Mouse (Mus musculus) small intestine, adult 2 months (tissue): Measurements from ENCODE around the gene Rnf31. TPM values are rescaled to one million over a fixed set of nuclear protein-coding genes. Genes with fewer than 3 reads are reported as not detected.

Experiments
- H3K27ac ChIP-seq: fragments of 200-500 bp; 2 replicates; pipeline ENCODE4 v1.5.1; 2012; ENCODE audit warnings: low read depth, low read length, control low read depth, inconsistent platforms; ENCODE audit not compliant: insufficient read depth
- H3K27me3 ChIP-seq: fragments of 200-500 bp; 2 replicates; pipeline ENCODE4 v1.6.1; 2012; ENCODE audit warnings: mild to moderate bottlenecking, moderate library complexity, low read length, inconsistent platforms; ENCODE audit not compliant: control insufficient read depth, insufficient read depth
- H3K36me3 ChIP-seq: fragments of 200-500 bp; 2 replicates; pipeline ENCODE4 v1.6.1; 2012; ENCODE audit warnings: mild to moderate bottlenecking, low read length, control low read depth, inconsistent platforms; ENCODE audit not compliant: control insufficient read depth, insufficient read depth
- H3K4me1 ChIP-seq: fragments of 200-500 bp; 2 replicates; pipeline ENCODE4 v1.6.1; 2012; ENCODE audit warnings: low read length, inconsistent platforms, mixed read lengths; ENCODE audit not compliant: control insufficient read depth, insufficient read depth, insufficient read length
- H3K4me3 ChIP-seq: fragments of 200-500 bp; 2 replicates; pipeline ENCODE4 v1.5.1; 2012; ENCODE audit warnings: low read depth, mild to moderate bottlenecking, control low read depth, inconsistent platforms, low read length, moderate library complexity
- CTCF ChIP-seq: fragments of 200-500 bp; IDR thresholded peaks from 2 replicates; pipeline ENCODE4 v1.5.1; 2012; ENCODE audit warnings: low read depth, mild to moderate bottlenecking, control low read depth, inconsistent platforms, low read length, moderate library complexity, mixed read lengths; ENCODE audit not compliant: insufficient replicate concordance, insufficient read length; ENCODE audit errors: extremely low read depth
- POLR2A ChIP-seq: fragments of 200-500 bp; IDR thresholded peaks from 2 replicates; pipeline ENCODE4 v1.6.1; 2012; ENCODE audit warnings: low read depth, mild to moderate bottlenecking, control low read depth, inconsistent platforms, low read length, moderate library complexity
- WGBS: fragments of 180-500 bp; shearing (Covaris S2); methylation state at CpG from one replicate; pipeline ENCODE4 v1.1.7; 2018; 5-methylcytosine and 5-hydroxymethylcytosine counted together
- polyA plus RNA-seq: library from polyadenylated mRNA; depleted of rRNA; stranded (reverse); fragments of >200 nt; gene quantifications from 2 replicates; pipeline ENCODE4 v1.2.3, GENCODE M21; 2012

The Rnf31 gene
- polyA plus RNA-seq, 1 experiment: 65.8 TPM

DNA sequence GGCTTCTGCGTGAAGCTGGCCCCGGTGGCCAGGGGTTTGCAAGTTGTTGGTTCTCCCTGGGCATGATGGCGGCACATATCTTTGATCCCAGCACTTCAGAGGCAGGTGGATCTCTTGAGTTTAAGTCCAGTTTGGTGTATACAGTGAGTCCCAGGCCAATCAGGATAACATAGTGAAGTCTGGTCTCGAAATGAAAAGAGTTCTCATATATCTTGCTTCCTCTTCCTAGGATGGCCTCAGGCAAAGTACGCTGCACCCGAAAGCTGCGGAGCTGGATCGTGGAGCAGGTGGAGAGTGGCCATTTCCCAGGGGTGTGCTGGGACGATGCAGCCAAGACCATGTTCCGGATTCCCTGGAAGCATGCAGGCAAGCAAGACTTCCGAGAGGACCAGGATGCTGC is 13.3 kb downstream of the Rnf31 start:
- 67% methylated on average over 11 of the region's 11 CpGs for WGBS
- Histone ChIP-seq H3K4me3 (peak overlapping the region; percentile 55), H3K27me3 (no peaks in the 10 kb centered on the region), H3K27ac (peak overlapping the region; percentile 100), H3K4me1 (peaks cover 23% of the 10 kb centered on the region; the same call in 1 of the 2 replicates), H3K36me3 (peaks cover 79% of the 10 kb centered on the region)
- TF ChIP-seq POLR2A: no peak
- no peak for TF ChIP-seq CTCF

DNA sequence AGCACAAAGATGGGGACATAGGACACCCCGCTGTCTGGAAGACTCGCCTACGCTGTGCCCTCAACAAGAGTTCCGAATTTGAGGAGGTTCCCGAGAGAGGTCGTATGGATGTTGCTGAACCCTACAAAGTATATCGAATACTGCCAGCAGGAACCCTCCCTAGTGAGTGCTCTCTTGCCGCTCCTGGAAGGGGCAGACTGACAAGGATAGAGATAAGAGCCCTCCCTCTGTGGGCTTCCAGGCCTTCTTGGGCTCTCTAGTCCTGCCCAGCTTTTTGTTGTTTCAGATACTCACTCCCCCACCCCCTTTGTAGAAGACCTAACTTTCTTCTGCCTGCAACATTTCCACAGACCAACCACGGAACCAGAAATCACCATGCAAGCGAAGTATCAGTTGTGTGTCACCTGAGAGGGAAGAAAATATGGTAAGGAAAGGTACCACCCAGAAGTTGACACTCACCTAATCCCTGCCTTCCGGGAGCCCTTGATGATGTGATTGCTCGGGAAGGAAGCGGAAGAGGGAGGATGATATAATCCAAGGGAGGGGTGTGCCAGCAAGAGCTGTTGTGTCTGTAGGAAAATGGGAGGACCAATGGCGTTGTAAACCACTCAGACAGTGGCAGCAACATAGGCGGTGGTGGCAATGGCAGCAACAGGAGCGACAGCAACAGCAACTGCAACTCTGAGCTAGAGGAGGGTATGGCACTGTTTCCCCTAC is 14.4 kb downstream of the Rnf31 start:
- H3K4me1 ChIP-seq: peaks cover 23% of the 10 kb centered on the region; the same call in 1 of the 2 replicates
- no peaks in the 10 kb centered on the region for H3K27me3 ChIP-seq
- peaks cover 76% of the 10 kb centered on the region for H3K36me3 ChIP-seq
- TF ChIP-seq CTCF (no peak), POLR2A (no peak)
- WGBS: 85% methylated on average over 16 of the region's 16 CpGs
- H3K27ac ChIP-seq: peak overlapping the region; percentile 91
- H3K4me3 ChIP-seq: peak overlapping the region; percentile 28

DNA sequence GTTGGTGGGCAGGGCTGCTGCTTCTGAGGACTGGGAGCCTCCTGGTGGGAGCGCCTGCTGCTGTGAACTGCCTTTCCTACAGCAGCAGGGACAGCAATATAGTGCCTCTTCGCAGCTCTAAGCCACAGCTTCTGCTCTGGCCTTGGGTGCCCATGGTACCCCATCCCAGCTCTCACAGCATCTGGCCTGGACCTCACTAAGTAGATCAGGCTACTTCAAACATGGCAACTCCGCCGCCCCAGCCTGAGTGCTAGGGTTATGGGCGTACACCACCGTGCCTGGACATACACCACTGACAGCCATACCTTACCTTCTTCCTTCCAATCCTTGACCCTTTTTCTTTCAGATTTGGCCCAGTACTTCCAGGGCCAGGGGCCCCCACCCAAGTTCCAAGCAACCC is 16.8 kb downstream of the Rnf31 start:
- H3K27ac ChIP-seq: no peak overlapping the region
- no peaks in the 10 kb centered on the region for H3K27me3 ChIP-seq
- H3K36me3 ChIP-seq: peaks cover 52% of the 10 kb centered on the region
- H3K4me1 ChIP-seq: peaks cover 27% of the 10 kb centered on the region; the same call in 1 of the 2 replicates
- H3K4me3 ChIP-seq: no peak overlapping the region
- TF ChIP-seq POLR2A (no peak), CTCF (no peak)
- WGBS: 96% methylated on average over 6 of the region's 6 CpGs

DNA sequence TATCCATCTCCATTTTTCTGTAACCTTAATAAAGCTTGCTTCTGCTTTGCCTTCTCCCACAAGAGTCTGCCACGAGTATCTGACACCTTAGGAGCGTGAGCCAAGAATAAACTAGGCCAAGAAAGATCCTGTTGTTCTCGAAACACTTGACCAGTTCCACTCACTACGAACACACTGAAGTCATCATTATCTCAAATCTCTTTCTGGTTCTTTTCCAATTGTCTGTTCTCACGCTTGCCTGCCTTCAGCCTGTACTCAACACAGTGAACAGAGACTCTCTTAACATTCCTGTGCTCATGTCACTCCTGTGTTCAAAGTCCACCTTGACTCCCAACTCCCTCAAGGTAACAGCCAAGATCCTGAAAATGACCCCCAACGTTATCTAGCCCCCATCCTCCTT is 21.8 kb downstream of the Rnf31 start:
- no peak for TF ChIP-seq POLR2A
- no peak for TF ChIP-seq CTCF
- Histone ChIP-seq H3K4me3 (no peak overlapping the region), H3K27ac (no peak overlapping the region), H3K4me1 (peaks cover 9% of the 10 kb centered on the region; the same call in 1 of the 2 replicates), H3K36me3 (peaks cover 22% of the 10 kb centered on the region), H3K27me3 (no peaks in the 10 kb centered on the region)
- 29% methylated on average over 6 of the region's 6 CpGs for WGBS

DNA sequence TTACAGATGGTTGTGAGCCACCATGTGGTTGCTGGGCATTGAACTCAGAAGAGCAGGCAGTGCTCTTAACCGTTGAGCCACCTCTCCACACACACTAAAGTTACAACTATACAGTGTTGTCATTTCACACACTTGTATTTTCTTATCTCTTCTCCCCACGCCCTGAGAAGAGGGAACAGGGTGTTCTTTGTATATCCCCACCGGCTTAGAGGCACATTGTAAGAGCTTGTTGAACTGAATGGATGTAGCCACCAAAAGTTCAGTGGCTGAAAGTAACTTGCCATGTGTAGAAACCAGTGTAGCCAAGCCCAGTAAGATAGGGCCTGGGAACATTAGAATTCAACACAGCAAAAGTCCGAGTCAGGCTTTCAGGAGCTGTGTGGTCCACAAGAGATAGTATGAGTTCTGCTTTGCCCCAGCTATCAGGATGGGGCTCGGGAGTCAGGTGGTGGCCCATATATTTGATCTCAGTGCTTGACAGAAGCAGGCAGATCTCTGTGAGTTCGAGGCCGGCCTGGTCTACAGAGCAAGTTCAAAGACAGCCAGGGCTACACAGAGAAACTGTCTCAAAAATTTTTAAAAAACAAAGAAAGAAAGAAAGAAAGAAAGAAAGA is 23.2 kb downstream of the Rnf31 start:
- WGBS: 63% methylated on average over 7 of the region's 7 CpGs
- TF ChIP-seq CTCF: no peak
- TF ChIP-seq POLR2A: no peak
- no peaks in the 10 kb centered on the region for H3K27me3 ChIP-seq
- peaks cover 12% of the 10 kb centered on the region; the same call in 1 of the 2 replicates for H3K4me1 ChIP-seq
- H3K4me3 ChIP-seq: no peak overlapping the region
- H3K27ac ChIP-seq: no peak overlapping the region
- peaks cover 8% of the 10 kb centered on the region for H3K36me3 ChIP-seq

DNA sequence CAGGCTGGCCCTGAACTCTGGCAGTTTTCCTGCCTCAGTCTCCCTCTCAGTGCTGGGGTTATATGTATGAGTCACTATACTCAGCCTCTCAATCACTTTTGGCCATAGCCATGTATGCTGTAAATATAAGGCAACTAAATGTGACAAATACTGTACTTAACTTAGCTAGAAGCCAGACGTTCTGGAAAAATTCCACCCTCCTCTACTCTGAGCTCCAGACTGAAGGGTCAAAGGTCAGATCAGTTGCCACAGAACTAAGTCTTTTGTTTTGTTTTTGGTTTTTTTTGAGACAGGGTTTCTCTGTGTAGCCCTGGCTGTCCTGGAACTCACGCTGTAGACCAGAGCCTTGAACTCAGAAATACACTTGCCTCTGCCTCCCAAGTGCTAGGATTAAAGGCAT is 24.4 kb downstream of the Rnf31 start:
- WGBS: 45% methylated on average over 2 of the region's 2 CpGs
- Histone ChIP-seq H3K27me3 (no peaks in the 10 kb centered on the region), H3K27ac (no peak overlapping the region), H3K36me3 (no peaks in the 10 kb centered on the region), H3K4me1 (peaks cover 12% of the 10 kb centered on the region; the same call in 1 of the 2 replicates), H3K4me3 (no peak overlapping the region)
- TF ChIP-seq CTCF (no peak), POLR2A (no peak)

DNA sequence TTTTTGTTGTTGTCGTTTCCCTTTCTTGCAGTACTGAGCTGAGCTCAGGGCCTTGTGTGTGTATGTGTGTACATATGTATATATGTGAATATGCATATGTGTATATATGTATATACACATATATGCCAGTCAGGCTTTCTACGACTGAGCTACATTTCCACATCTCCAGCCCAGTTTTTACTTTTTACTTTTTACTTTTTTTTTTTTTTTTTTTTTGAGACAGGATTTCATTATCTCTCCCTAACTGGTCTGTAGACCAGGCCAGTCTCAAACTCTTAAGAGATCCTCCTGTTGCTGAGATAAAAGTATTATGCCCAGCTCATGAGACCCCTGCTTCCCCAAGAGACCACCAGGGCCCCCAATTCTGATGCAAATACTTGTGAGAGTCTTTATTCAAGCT is 25.3 kb downstream of the Rnf31 start:
- Histone ChIP-seq H3K36me3 (no peaks in the 10 kb centered on the region), H3K4me3 (no peak overlapping the region), H3K4me1 (peaks cover 12% of the 10 kb centered on the region; the same call in 1 of the 2 replicates), H3K27me3 (no peaks in the 10 kb centered on the region), H3K27ac (no peak overlapping the region)
- no peak for TF ChIP-seq CTCF
- TF ChIP-seq POLR2A: no peak
- 79% methylated on average over 2 of the region's 2 CpGs for WGBS
